ENCODE assay signal across 8 mouse cellular contexts in genomic region chr7:114071851-114072616, GRCm38 (mm10). TPM values are rescaled to one million over a fixed set of nuclear protein-coding genes. Genes with fewer than 3 reads are reported as not detected.
DNase-seq lines count a peak whose midpoint lies in the region; ATAC-seq and TF ChIP-seq lines count a peak whose summit lies in the region.
"Had no signal": no experiment of that assay in that cellular context is flagged by ENCODE, and none has a peak within 500 bp of the region (broad histone marks: within the 10 kb centered on the region; RNA-seq: fewer than 3 reads in every experiment).

No protein-coding gene starts in this region.

- peaks cover 16% of the 10 kb centered on the region; the same call in 1 of the 2 replicates for H3K4me1 ChIP-seq in lung, embryonic 14.5 days (ENCODE audit: insufficient read depth)
- peaks cover 19% of the 10 kb centered on the region for H3K4me1 ChIP-seq in heart, embryonic 16.5 days (ENCODE audit: control insufficient read depth, insufficient read depth, low read length)
- H3K4me1 ChIP-seq in olfactory bulb, adult 2 months (ENCODE audit: control insufficient read depth, insufficient read depth, low read length), result peaks cover 9% of the 10 kb centered on the region; the same call in 1 of the 2 replicates

- peak overlapping the region; percentile 21; the same call in 1 of the 2 replicates for H3K27ac ChIP-seq in lung, embryonic 14.5 days (ENCODE audit: low read depth)
- peak overlapping the region; percentile 53 for H3K27ac ChIP-seq in heart, embryonic 16.5 days (ENCODE audit: low read length)
- H3K27ac ChIP-seq in olfactory bulb, adult 2 months (ENCODE audit: insufficient read depth, low read depth, low read length), result 0 out of 2 replicates have a peak overlapping the region, but pooled peaks have one; percentile 17
- H3K27ac ChIP-seq: liver, embryonic 14.5 days had no signal

- TF ChIP-seq CTCF in lung, embryonic 14.5 days (IDR thresholded peaks at IDR 0.05; ENCODE audit: low read depth), result no peak
- TF ChIP-seq CTCF in olfactory bulb, adult 2 months (IDR thresholded peaks at IDR 0.05; ENCODE audit: insufficient read depth, low read depth, low read length), result no peak

- H3K36me3 ChIP-seq in lung, embryonic 14.5 days (ENCODE audit: insufficient read depth), result no peaks in the 10 kb centered on the region
- no peaks in the 10 kb centered on the region for H3K36me3 ChIP-seq in heart, embryonic 16.5 days (ENCODE audit: control insufficient read depth, insufficient read depth)

- no peak overlapping the region for H3K4me3 ChIP-seq in lung, embryonic 14.5 days (ENCODE audit: low read depth, low read length)
- no peak overlapping the region for H3K4me3 ChIP-seq in heart, embryonic 16.5 days (ENCODE audit: low read length)
- H3K4me3 ChIP-seq in olfactory bulb, adult 2 months (ENCODE audit: insufficient read depth, low read depth, low read length), result no peak overlapping the region

- peak overlapping the region; percentile 34; the same call in 1 of the 2 replicates for H3K4me2 ChIP-seq in lung, embryonic 14.5 days
- H3K4me2 ChIP-seq in heart, embryonic 16.5 days (ENCODE audit: low read depth, low read length), result peak overlapping the region; percentile 38

- 8% methylated on average over 13 of the region's 13 CpGs for WGBS in lung, embryonic 14.5 days
- WGBS in heart, embryonic 16.5 days, result 18% methylated on average over 13 of the region's 13 CpGs
- 30% methylated on average over 13 of the region's 13 CpGs for WGBS in olfactory bulb, adult 2 months

- H3K9me3 ChIP-seq in lung, embryonic 14.5 days (ENCODE audit: low read depth, low read length), result no peaks in the 10 kb centered on the region
- H3K9me3 ChIP-seq in heart, embryonic 16.5 days (replicated peaks; ENCODE audit: control insufficient read depth, low read length), result no peaks in the 10 kb centered on the region

- TF ChIP-seq POLR2A in olfactory bulb, adult 2 months (IDR thresholded peaks at IDR 0.05; ENCODE audit: insufficient read depth, low read depth, low read length), result no peak

- no peak overlapping the region for H3K9ac ChIP-seq in lung, embryonic 14.5 days
- peak overlapping the region; percentile 55 for H3K9ac ChIP-seq in heart, embryonic 16.5 days (ENCODE audit: low read length)
- H3K9ac ChIP-seq: liver, embryonic 14.5 days had no signal

- ATAC-seq in lung, embryonic 14.5 days (ENCODE audit: insufficient read depth), result peak; percentile 60
- ATAC-seq in heart, embryonic 16.5 days (replicated peaks; ENCODE audit: extremely low read depth, insufficient read depth, low FRiP score), result peak; percentile 74

- DNase-seq in lung, embryonic 14.5 days, result peak; percentile 52
- DNase-seq in lung, postnatal 36 days, result no peak
- DNase-seq in embryo, embryonic 11 days, result peak; percentile 51
- DNase-seq in adrenal gland, adult 2 months, result no peak
- no peak for DNase-seq in urinary bladder, postnatal 10 days (ENCODE audit: low spot score)

- no peaks in the 10 kb centered on the region for H3K27me3 ChIP-seq in lung, embryonic 14.5 days (ENCODE audit: insufficient read depth, low read length)
- no peaks in the 10 kb centered on the region for H3K27me3 ChIP-seq in heart, embryonic 16.5 days (ENCODE audit: control insufficient read depth, insufficient read depth, low read length)

RNA-seq across cellular contexts. Expression of gene Rras2, which starts 45.5 kb away (rescaled TPM):
- polyA plus RNA-seq in lung, embryonic 14.5 days (2014; fragmentation: Nextera tagmentation; extraction: Ambion mirVana), result 47.1 and 48.3 TPM in 2 replicates
- polyA plus RNA-seq in heart, embryonic 16.5 days (2015; fragmentation: Nextera tagmentation; extraction: Ambion mirVana), result 42.0 and 46.8 TPM in 2 replicates
- not detected in 2 replicates for polyA plus RNA-seq in olfactory bulb, adult 2 months (2012; ENCODE audit: insufficient read depth, insufficient read length, low replicate concordance, missing spikeins)
- total RNA-seq in adrenal gland, adult 2 months (2021), result 10 to 100 TPM; 27.5 TPM
- polyA plus RNA-seq in adrenal gland, adult 2 months (2012; rRNA removed), result 14.8 and 24.6 TPM in 2 replicates

Comparison
In these comparisons a context has a peak if more than half of its experiments do, and no peak if none do; other contexts are left out.
1. DNase-seq: peak in lung, embryonic 14.5 days (single experiment) and embryo, embryonic 11 days (single experiment); none in lung, postnatal 36 days (single experiment), adrenal gland, adult 2 months (single experiment) and urinary bladder, postnatal 10 days (single experiment).
2. Peak in every context shown above with its lines, with median percentiles within 50 percentile points of each other: H3K27ac ChIP-seq.